Mouse (Mus musculus): Measurements from ENCODE around the gene Tmem199. TPM values are rescaled to one million over a fixed set of nuclear protein-coding genes. Genes with fewer than 3 reads are reported as not detected.

The Tmem199 gene
- total RNA-seq, 1 experiment: 73.1 TPM

GRCm38 (mm10) chr11:78461894-78462293 lies 50.1 kb downstream of the Tmem199 start:
- TF ChIP-seq MAFK (IDR thresholded peaks at IDR 0.05; ENCODE audit: insufficient read depth, low read depth, low read length): no peak
- no peak for TF ChIP-seq CHD2 (IDR thresholded peaks at IDR 0.05; ENCODE audit: low read depth, low read length)
- no peak for TF ChIP-seq ZNF384 (IDR thresholded peaks at IDR 0.05; ENCODE audit: low read depth, low read length)
- no peak for TF ChIP-seq ZC3H11A (IDR thresholded peaks at IDR 0.05; ENCODE audit: borderline replicate concordance, low read depth, low read length)
- TF ChIP-seq HCFC1 (IDR thresholded peaks at IDR 0.05; ENCODE audit: borderline replicate concordance, insufficient read depth, low read length): no peak
- Histone ChIP-seq H3K4me3 (ENCODE audit: insufficient read depth in 1 of 2, low read depth in 1 of 2, low read length in 2 of 2, poor library complexity in 1 of 2, severe bottlenecking in 1 of 2) (no peak overlapping the region), H3K9ac (ENCODE audit: insufficient read depth, low read depth, low read length, poor library complexity, severe bottlenecking) (no peak overlapping the region), H3K27ac (ENCODE audit: insufficient read depth, low read depth, low read length, poor library complexity, severe bottlenecking) (no peak overlapping the region), H3K4me1 (ENCODE audit: control insufficient read depth in 2 of 2, insufficient read depth in 2 of 2, low read length in 2 of 2, poor library complexity in 1 of 2) (peaks cover 0 to 19% of the 10 kb centered on the region in 2 experiments; a peak in 2 of 4 replicates), H3K9me3 (ENCODE audit: control insufficient read depth, insufficient read depth, low read depth, low read length) (no peaks in the 10 kb centered on the region), H3K36me3 (ENCODE audit: control insufficient read depth, insufficient read depth, low read length, poor library complexity, severe bottlenecking) (no peaks in the 10 kb centered on the region)
- no peak for DNase-seq (ENCODE audit: low read depth, low spot score)
- in situ Hi-C loops (cut with MboI; ENCODE audit: low sequenced_read_pairs in 2 of 2, unreplicated experiment in 2 of 2): no loop called here

- Histone ChIP-seq H3K9ac (ENCODE audit: insufficient read depth, low read depth, low read length, poor library complexity, severe bottlenecking) (no peak overlapping the region), H3K4me3 (ENCODE audit: insufficient read depth in 1 of 2, low read depth in 1 of 2, low read length in 2 of 2, poor library complexity in 1 of 2, severe bottlenecking in 1 of 2) (no peak overlapping the region), H3K27ac (ENCODE audit: insufficient read depth, low read depth, low read length, poor library complexity, severe bottlenecking) (no peak overlapping the region), H3K9me3 (ENCODE audit: control insufficient read depth, insufficient read depth, low read depth, low read length) (no peaks in the 10 kb centered on the region), H3K36me3 (ENCODE audit: control insufficient read depth, insufficient read depth, low read length, poor library complexity, severe bottlenecking) (no peaks in the 10 kb centered on the region), H3K4me1 (ENCODE audit: control insufficient read depth in 2 of 2, insufficient read depth in 2 of 2, low read length in 2 of 2, poor library complexity in 1 of 2) (peaks cover 0 to 10% of the 10 kb centered on the region in 2 experiments; a peak in 2 of 4 replicates)
- TF ChIP-seq ZNF384 (IDR thresholded peaks at IDR 0.05; ENCODE audit: low read depth, low read length): no peak
- 0 out of 2 replicates have a peak, but pooled peaks have one; percentile 23 for TF ChIP-seq CHD2 (IDR thresholded peaks at IDR 0.05; ENCODE audit: low read depth, low read length)
- DNase-seq (ENCODE audit: low read depth, low spot score): no peak
- in situ Hi-C loops (cut with MboI; ENCODE audit: low sequenced_read_pairs in 2 of 2, unreplicated experiment in 2 of 2): no loop called here
Observed at GRCm38 (mm10) chr11:78458740-78459139, 53.2 kb downstream of the Tmem199 start.

Other genes with a start within 250 kb of the Tmem199 start
- gene BC030499, start 221.3 kb downstream of the Tmem199 start, total RNA-seq (2012; rRNA removed): 2.0 TPM in 2 replicates
- gene Spag5, start 210.6 kb downstream of the Tmem199 start, total RNA-seq (2012; rRNA removed): 58.2 and 96.2 TPM in 2 replicates
- 5.0 and 9.8 TPM in 2 replicates for gene Aldoc, start 189.2 kb downstream of the Tmem199 start, total RNA-seq (2012; rRNA removed)
- gene Pigs, start 183.8 kb downstream of the Tmem199 start, total RNA-seq (2012; rRNA removed): 45.7 and 78.9 TPM in 2 replicates
- gene Unc119, start 168.7 kb downstream of the Tmem199 start, total RNA-seq (2012; rRNA removed): 22.2 and 24.5 TPM in 2 replicates
- not detected in 2 replicates for gene Foxn1, start 125.6 kb downstream of the Tmem199 start, total RNA-seq (2012; rRNA removed)
- 0.13 TPM in 1 of 2 replicates, not detected in the other for gene Slc13a2, start 90.0 kb downstream of the Tmem199 start, total RNA-seq (2012; rRNA removed)
- gene Slc46a1, start 46.5 kb downstream of the Tmem199 start, total RNA-seq (2012; rRNA removed): 21.4 and 29.0 TPM in 2 replicates
- gene Sarm1, start 14.4 kb downstream of the Tmem199 start, total RNA-seq (2012; rRNA removed): 3.7 and 5.0 TPM in 2 replicates
- 0.26 TPM in 1 of 2 replicates, not detected in the other for gene Vtn, start 13.1 kb downstream of the Tmem199 start, total RNA-seq (2012; rRNA removed)
- gene Sebox, start 8.7 kb downstream of the Tmem199 start, total RNA-seq (2012; rRNA removed): 0.31 and 0.32 TPM in 2 replicates
- 88.3 and 88.5 TPM in 2 replicates for gene Poldip2, start within 50 bp of the Tmem199 start, total RNA-seq (2012; rRNA removed)
- gene Tnfaip1, start 24.2 kb upstream of the Tmem199 start, total RNA-seq (2012; rRNA removed): 18.0 and 28.3 TPM in 2 replicates
- gene Ift20, start 24.2 kb upstream of the Tmem199 start, total RNA-seq (2012; rRNA removed): 45.8 and 59.2 TPM in 2 replicates
- gene Tmem97, start 38.6 kb upstream of the Tmem199 start, total RNA-seq (2012; rRNA removed): 248 and 312 TPM in 2 replicates
- 20.9 and 24.7 TPM in 2 replicates for gene Nlk, start 185.2 kb upstream of the Tmem199 start, total RNA-seq (2012; rRNA removed)
- gene Ccnq, start 239.6 kb upstream of the Tmem199 start, total RNA-seq (2012; rRNA removed): 33.3 and 35.7 TPM in 2 replicates